Mouse (Mus musculus) liver, adult 2 months (tissue): Measurements from ENCODE around the gene Csrp1.

Experiments
- CTCF ChIP-seq: fragments of 200-500 bp; IDR thresholded peaks from 2 replicates; pipeline ENCODE4 v1.5.1; 2011; ENCODE audit warnings: low read depth, low read length, control low read depth
- POLR2A ChIP-seq: fragments of 200-500 bp; IDR thresholded peaks from 2 replicates; pipeline ENCODE4 v1.6.1; 2011; ENCODE audit warnings: low read length, control low read depth; ENCODE audit not compliant: insufficient read depth; ENCODE audit errors: extremely low read depth

GRCm38 (mm10) chr1:135672374-135672773, 47.5 kb upstream of the Csrp1 start:
- TF ChIP-seq CTCF (no peak), POLR2A (no peak)
